Mouse (Mus musculus) lung, postnatal 0 days (tissue): ENCODE data around the gene Rac2.

Experiments used
- CTCF ChIP-seq: IDR thresholded peaks from 2 replicates; pipeline ENCODE4 v1.5.1; 2016; ENCODE audit warnings: antibody characterized with exemption, mild to moderate bottlenecking
- EP300 ChIP-seq: IDR thresholded peaks from 2 replicates; pipeline ENCODE4 v1.6.1; 2016; ENCODE audit warnings: antibody characterized with exemption, mild to moderate bottlenecking, control low read depth

DNA sequence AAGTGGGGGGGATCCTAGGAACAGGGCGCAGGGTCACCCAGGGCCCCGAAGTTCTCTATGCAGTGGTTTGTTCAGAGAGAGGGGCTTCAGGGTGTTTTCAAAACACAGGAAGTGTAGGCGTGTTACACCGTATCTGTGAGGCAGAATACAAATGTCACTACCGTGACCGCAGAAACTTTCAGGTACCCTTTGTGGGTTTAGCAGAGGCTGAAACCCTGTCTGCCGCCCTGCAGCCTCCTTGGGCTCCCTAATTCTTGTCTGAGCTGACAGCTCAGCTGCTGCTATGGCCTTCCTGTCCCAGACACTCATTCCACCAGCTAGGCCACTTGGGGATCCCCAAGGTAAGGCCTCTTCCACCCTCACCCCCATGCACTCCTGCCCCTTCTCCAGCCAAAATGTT is 42.0 kb upstream of the Rac2 start:
- TF ChIP-seq CTCF (no peak), EP300 (no peak)
